Mouse (Mus musculus) cerebellum, adult 11 months (tissue): Measurements from ENCODE around the gene Cnnm2.
A peak's percentile ranks its signal among the peaks of the same experiment; 100 is the strongest.
"Not testable (repeated sequence)": the region's sequence is repeated elsewhere in the genome, so short reads cannot be mapped to it uniquely, and the experiment has no call there.

ENCODE experiments used
- DNase-seq: peaks from one replicate; pipeline ENCODE4 v3.0.0; 2022

Cnnm2 gene

GRCm38 (mm10) chr19:46761247-46761946, at the start of gene Cnnm2:
Gene Cnnm2 (plus strand): TSS chr19:46761596.
- peak; percentile 100 for DNase-seq

- DNase-seq: no peak
These were observed 47.2 kb upstream of the Cnnm2 start for GRCm38 (mm10) chr19:46714234-46714633.

GRCm38 (mm10) chr19:46715016-46715415, 46.4 kb upstream of the Cnnm2 start:
- DNase-seq: no peak

GRCm38 (mm10) chr19:46718150-46718549, 43.2 kb upstream of the Cnnm2 start:
- no peak for DNase-seq

- no peak for DNase-seq
These were observed 37.0 kb upstream of the Cnnm2 start for GRCm38 (mm10) chr19:46724411-46724810.

- DNase-seq: no peak
These were observed 35.3 kb upstream of the Cnnm2 start for GRCm38 (mm10) chr19:46726142-46726541.

GRCm38 (mm10) chr19:46727140-46727736, 34.2 kb upstream of the Cnnm2 start:
- no peak for DNase-seq

GRCm38 (mm10) chr19:46727945-46728540, 33.4 kb upstream of the Cnnm2 start:
- DNase-seq: no peak

- no peak for DNase-seq
These were observed 32.5 kb upstream of the Cnnm2 start for GRCm38 (mm10) chr19:46728909-46729308.

- no peak for DNase-seq
These were observed 30.0 kb upstream of the Cnnm2 start for GRCm38 (mm10) chr19:46731351-46731750.

- DNase-seq: not testable (repeated sequence)
These were observed 28.7 kb upstream of the Cnnm2 start for GRCm38 (mm10) chr19:46732673-46733072.

- no peak for DNase-seq
These were observed 27.8 kb upstream of the Cnnm2 start for GRCm38 (mm10) chr19:46733626-46734025.

- DNase-seq: no peak
These were observed 26.2 kb upstream of the Cnnm2 start for GRCm38 (mm10) chr19:46735241-46735640.

GRCm38 (mm10) chr19:46737106-46737505, 24.3 kb upstream of the Cnnm2 start:
- DNase-seq: no peak

GRCm38 (mm10) chr19:46740341-46741008, 20.9 kb upstream of the Cnnm2 start:
- peak; percentile 51 for DNase-seq

GRCm38 (mm10) chr19:46741574-46741973, 19.8 kb upstream of the Cnnm2 start:
- no peak for DNase-seq

- DNase-seq: no peak
These were observed 16.7 kb upstream of the Cnnm2 start for GRCm38 (mm10) chr19:46744681-46745080.

- DNase-seq: no peak
These were observed 13.6 kb upstream of the Cnnm2 start for GRCm38 (mm10) chr19:46747799-46748198.

- DNase-seq: no peak
These were observed 9.2 kb upstream of the Cnnm2 start for GRCm38 (mm10) chr19:46752235-46752634.

- no peak for DNase-seq
These were observed 6.3 kb upstream of the Cnnm2 start for GRCm38 (mm10) chr19:46755066-46755465.

- DNase-seq: no peak
These were observed 5.2 kb upstream of the Cnnm2 start for GRCm38 (mm10) chr19:46756221-46756620.

- DNase-seq: no peak
These were observed 2.3 kb upstream of the Cnnm2 start for GRCm38 (mm10) chr19:46759096-46759495.

GRCm38 (mm10) chr19:46759909-46760308, 1.5 kb upstream of the Cnnm2 start:
- not testable (repeated sequence) for DNase-seq
